Mouse (Mus musculus) bone marrow, adult 2 months (tissue): ENCODE measurements around the gene H2al1g.

Experiments used
- CTCF ChIP-seq: fragments of 200-500 bp; IDR thresholded peaks from 2 replicates; pipeline ENCODE4 v1.5.1; 2011; ENCODE audit warnings: low read length, control low read depth; ENCODE audit not compliant: control insufficient read depth, insufficient read depth
- POLR2A ChIP-seq: fragments of 200-500 bp; IDR thresholded peaks from 2 replicates; pipeline ENCODE4 v1.6.1; 2011; ENCODE audit warnings: low read depth, mild to moderate bottlenecking, control low read depth, low read length, borderline replicate concordance; ENCODE audit not compliant: control insufficient read depth

- TF ChIP-seq CTCF = no peak
- TF ChIP-seq POLR2A = no peak
These were observed 43.2 kb downstream of the H2al1g start for GRCm38 (mm10) chrX:11361261-11361660.
